In genomic region chr4:32501780-32502179, GRCm38 (mm10) we compare ENCODE assay signal across 20 mouse cellular contexts.
"Had no signal": no experiment of that assay in that cellular context is flagged by ENCODE, and none has a peak within 500 bp of the region (broad histone marks: within the 10 kb centered on the region; RNA-seq: fewer than 3 reads in every experiment).

No protein-coding gene starts in this region.

- DNase-seq: liver, postnatal 0 days; lung, embryonic 14.5 days; lung, postnatal 10 days; lung, postnatal 4 days; midbrain, embryonic 14.5 days; retina, postnatal 1 day; right cerebral cortex, adult 18-20 months; right cerebral cortex, postnatal 25 days; right cerebral cortex, postnatal 4 days; spleen, adult 18-20 months; thymus, adult 18-20 months; thymus, postnatal 14 days; thymus, postnatal 36 days had no signal

- H3K27me3 ChIP-seq: liver, embryonic 15.5 days; midbrain, embryonic 12.5 days; neural tube, embryonic 13.5 days; neural tube, embryonic 15.5 days had no signal

- ATAC-seq: liver, postnatal 0 days; midbrain, embryonic 16.5 days had no signal

- H3K4me2 ChIP-seq: liver, embryonic 15.5 days; lung, embryonic 14.5 days; midbrain, embryonic 12.5 days; neural tube, embryonic 13.5 days; neural tube, embryonic 15.5 days had no signal

- H3K4me3 ChIP-seq: liver, embryonic 15.5 days; midbrain, embryonic 10.5 days; midbrain, embryonic 12.5 days; myocyte; neural tube, embryonic 13.5 days; neural tube, embryonic 15.5 days had no signal

- H3K4me1 ChIP-seq: liver, embryonic 15.5 days; midbrain, embryonic 10.5 days; midbrain, embryonic 12.5 days; neural tube, embryonic 13.5 days; neural tube, embryonic 15.5 days had no signal

- H3K27ac ChIP-seq: liver, embryonic 15.5 days; midbrain, embryonic 10.5 days; midbrain, embryonic 12.5 days; neural tube, embryonic 13.5 days; neural tube, embryonic 15.5 days had no signal

- H3K9ac ChIP-seq: liver, embryonic 15.5 days; liver, postnatal 0 days; lung, embryonic 14.5 days; midbrain, embryonic 12.5 days; neural tube, embryonic 13.5 days; neural tube, embryonic 15.5 days had no signal

- H3K9me3 ChIP-seq: liver, embryonic 15.5 days; midbrain, embryonic 10.5 days; midbrain, embryonic 12.5 days; neural tube, embryonic 13.5 days; neural tube, embryonic 15.5 days had no signal

- H3K36me3 ChIP-seq: liver, embryonic 15.5 days; neural tube, embryonic 15.5 days had no signal
